Mouse (Mus musculus) ES-E14 (cell line): Measurements from ENCODE around the gene Fkrp.

Source experiments
- CHD2 ChIP-seq: IDR thresholded peaks from 2 replicates; pipeline ENCODE4 v1.6.1; 2014; ENCODE audit warnings: mild to moderate bottlenecking, low read depth, low read length, inconsistent platforms
- HCFC1 ChIP-seq: IDR thresholded peaks from 2 replicates; pipeline ENCODE4 v1.6.1; 2012; ENCODE audit warnings: low read length, inconsistent platforms, borderline replicate concordance; ENCODE audit not compliant: insufficient read depth
- MAFK ChIP-seq: IDR thresholded peaks from 2 replicates; pipeline ENCODE4 v1.6.1; 2014; ENCODE audit warnings: mild to moderate bottlenecking, low read depth, low read length, inconsistent platforms; ENCODE audit not compliant: insufficient read depth
- ZC3H11A ChIP-seq: IDR thresholded peaks from 2 replicates; pipeline ENCODE4 v1.6.1; 2012; ENCODE audit warnings: low read depth, mild to moderate bottlenecking, inconsistent platforms, low read length, borderline replicate concordance
- ZNF384 ChIP-seq: IDR thresholded peaks from 2 replicates; pipeline ENCODE4 v1.6.1; 2012; ENCODE audit warnings: low read depth, low read length, inconsistent platforms

GRCm38 (mm10) chr7:16782555-16783125 lies 33.9 kb downstream of the Fkrp start:
- TF ChIP-seq MAFK (no peak), ZNF384 (no peak), CHD2 (no peak), ZC3H11A (no peak), HCFC1 (no peak)
